1 mouse cellular context compared by ENCODE assay signal in the genomic region with DNA sequence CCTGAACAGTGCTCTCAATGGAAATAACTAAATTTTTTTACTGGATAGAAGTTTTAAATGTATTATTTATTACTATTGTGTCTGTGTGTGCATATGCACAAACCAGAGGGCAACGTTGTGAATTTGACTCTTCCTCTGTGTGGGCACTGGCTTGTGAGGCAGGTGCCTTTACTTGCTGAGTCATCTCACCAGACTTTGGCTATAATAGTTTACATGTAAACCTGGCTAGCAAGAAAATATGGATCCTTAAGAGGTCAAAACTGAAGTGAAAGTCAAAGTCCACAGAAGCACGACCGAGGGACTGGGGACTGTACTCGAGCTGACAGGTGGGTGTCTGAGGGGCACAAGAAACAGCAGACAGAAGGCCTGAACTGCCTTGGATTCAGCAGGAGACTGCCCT.
TF ChIP-seq lines count a peak whose summit lies in the region.

No protein-coding gene starts in this region.

TF ChIP-seq in MEL, 35 proteins besides CTCF, POLR2A, EP300 and RAD21:
- peak; percentile 42; the same call in 1 of the 2 replicates for TF ChIP-seq GABPA (IDR thresholded peaks at IDR 0.05; ENCODE audit: low read depth, low read length)
- TF ChIP-seq CHD1 (IDR thresholded peaks at IDR 0.05; ENCODE audit: low read depth, low read length): no peak
- no peak for TF ChIP-seq MAFK (IDR thresholded peaks at IDR 0.05; ENCODE audit: borderline replicate concordance, low read depth, low read length)
